Mouse (Mus musculus) cerebellum, adult 11 months (tissue): ENCODE data around the gene Psmb6.

Experiments
- DNase-seq: peaks from one replicate; pipeline ENCODE4 v3.0.0; 2022

Psmb6 gene

DNA sequence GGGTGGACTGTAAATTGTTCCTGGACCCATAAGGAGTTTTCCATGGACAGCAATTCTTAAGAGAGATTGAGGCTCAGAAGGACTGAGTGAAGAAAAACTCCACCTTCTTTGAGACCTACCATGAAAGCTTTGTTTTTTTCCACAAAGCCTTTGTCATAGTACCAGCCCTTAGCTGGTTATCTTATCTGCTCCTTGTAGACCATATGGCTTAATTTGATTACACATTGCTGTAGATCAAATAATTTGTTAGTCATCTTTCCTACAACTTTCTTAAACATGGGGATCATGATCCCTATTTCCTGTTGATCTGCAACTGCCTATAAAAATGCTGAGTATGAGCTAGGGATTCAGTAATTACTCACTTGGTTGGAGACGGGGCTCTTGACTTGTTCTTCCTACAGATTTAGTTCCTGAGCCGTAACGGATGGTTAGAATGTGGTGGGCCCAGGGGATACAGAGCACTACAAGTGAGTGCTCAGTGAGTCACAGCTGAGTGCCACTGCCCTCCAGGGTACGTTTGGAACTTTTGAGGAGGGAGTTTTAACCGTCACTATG, 47.3 kb downstream of the Psmb6 start:
- DNase-seq: no peak

DNA sequence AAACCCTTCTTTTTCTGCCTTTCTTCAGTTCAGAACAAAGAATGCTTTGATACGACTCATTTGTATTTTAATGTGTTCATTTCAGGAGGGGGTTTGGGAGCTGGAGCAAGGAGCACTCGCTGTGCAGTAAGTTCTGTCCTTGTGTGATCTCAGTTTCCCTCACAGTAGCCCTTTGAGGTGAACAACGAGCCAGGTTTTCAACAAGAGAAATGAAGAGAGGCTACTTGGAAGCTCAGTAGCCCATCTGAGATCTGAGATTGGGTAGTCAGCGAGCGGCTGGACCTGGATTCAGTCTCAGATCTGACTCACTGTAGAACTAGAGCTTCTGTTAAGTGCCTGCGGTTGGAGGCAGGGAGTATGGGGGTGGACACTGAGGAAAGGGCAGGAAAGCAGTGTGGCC, 48.7 kb downstream of the Psmb6 start:
- DNase-seq: no peak

DNA sequence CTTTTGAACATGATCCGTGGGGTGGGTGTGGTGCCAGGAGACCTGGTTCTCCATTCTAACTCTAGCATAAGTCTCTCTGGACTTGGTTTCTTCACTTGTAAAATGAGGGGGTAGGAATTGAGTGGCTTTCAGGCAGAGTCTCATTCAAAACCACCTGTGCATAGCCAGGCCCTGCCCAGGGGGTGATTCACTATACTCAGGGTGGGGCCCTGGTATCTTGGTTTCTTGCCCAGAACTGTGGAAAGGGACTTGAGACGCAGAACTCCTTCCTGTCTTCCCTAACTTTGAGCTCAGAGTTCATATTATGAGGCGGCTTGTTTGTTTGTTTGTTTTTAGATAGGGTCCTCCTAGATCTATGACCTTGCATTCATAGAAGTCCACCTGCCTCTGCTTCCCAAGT, 52.0 kb downstream of the Psmb6 start:
- no peak for DNase-seq
